Mouse (Mus musculus): Measurements from ENCODE around the gene Sell. TPM values are rescaled to one million over a fixed set of nuclear protein-coding genes. Genes with fewer than 3 reads are reported as not detected.

The Sell gene
- polyA plus RNA-seq, 1 experiment from 2014 or later = 0.26 TPM

DNA sequence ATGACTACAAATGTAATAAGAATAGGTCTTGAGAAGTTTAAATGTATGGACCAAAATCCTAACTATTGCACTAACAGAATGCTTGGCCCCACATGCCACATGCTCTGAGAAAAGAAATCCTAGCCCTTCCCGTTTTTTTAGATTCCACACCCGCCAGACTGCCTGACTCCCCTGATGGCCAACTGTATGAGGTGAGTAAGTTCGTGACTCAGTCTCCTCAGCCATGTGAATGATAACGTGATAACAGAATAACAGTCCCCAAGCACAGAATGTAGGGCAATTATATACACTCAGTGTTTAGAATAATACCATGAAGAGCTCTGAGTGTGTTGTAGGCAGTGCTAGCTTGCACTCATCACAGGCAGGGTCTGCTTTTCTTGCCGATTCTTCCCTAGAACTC, 52.5 kb downstream of the Sell start:
- Histone ChIP-seq H3K36me3 (ENCODE audit: insufficient read depth) (no peaks in the 10 kb centered on the region), H3K4me3 (ENCODE audit: low read depth, low read length) (no peak overlapping the region), H3K9ac (no peak overlapping the region), H3K9me3 (ENCODE audit: low read depth, low read length) (0 out of 2 replicates have a peak, but pooled peaks cover 3% of the 10 kb centered on the region), H3K27me3 (ENCODE audit: insufficient read depth, low read length) (no peaks in the 10 kb centered on the region), H3K27ac (ENCODE audit: low read depth) (no peak overlapping the region), H3K4me1 (ENCODE audit: insufficient read depth) (no peaks in the 10 kb centered on the region), H3K4me2 (no peak overlapping the region)
- 65% methylated on average over 5 of the region's 5 CpGs for whole genome bisulfite sequencing
- no peak for TF ChIP-seq CTCF (IDR thresholded peaks at IDR 0.05; ENCODE audit: low read depth)
- ATAC-seq (ENCODE audit: insufficient read depth) (no peak), DNase-seq (no peak)

DNA sequence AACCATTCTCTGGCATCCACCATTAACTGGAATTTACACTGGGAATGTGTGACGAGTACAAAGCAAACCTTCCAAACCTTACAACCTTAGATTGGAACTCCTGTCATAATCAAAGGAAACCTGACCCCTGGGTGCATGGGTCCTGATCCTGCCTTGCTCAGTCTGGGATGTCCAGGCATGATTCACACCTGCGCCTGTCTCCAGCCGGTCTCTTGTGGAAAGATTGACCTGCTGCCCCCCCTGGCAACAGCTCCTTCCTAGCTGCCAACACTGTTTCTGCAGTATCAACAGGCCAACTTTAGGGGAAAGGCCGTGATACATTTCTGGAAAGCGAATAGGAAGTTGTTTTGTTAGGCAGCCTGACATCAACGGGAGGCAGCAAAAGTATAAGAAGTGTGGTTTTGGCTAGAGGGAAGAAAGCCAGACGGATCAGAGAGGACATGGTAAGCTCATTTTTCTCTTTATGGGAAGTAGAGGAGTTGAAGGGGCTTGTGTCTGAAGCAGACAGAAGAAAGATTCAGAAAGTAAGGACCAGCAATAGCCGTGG, 53.2 kb downstream of the Sell start, which contains the start of gene Selp:
TSS of gene Selp (plus strand) at position 318 of the 547 bp plus-strand sequence.
- Histone ChIP-seq H3K9ac (no peak within 1 kb of the TSS), H3K36me3 (ENCODE audit: insufficient read depth) (no peaks in the 10 kb centered on the region), H3K27me3 (ENCODE audit: insufficient read depth, low read length) (no peaks in the 10 kb centered on the region), H3K27ac (ENCODE audit: low read depth) (no peak within 1 kb of the TSS), H3K9me3 (ENCODE audit: low read depth, low read length) (0 out of 2 replicates have a peak, but pooled peaks cover 3% of the 10 kb centered on the region), H3K4me2 (no peak within 1 kb of the TSS), H3K4me1 (ENCODE audit: insufficient read depth) (no peaks in the 10 kb centered on the region), H3K4me3 (ENCODE audit: low read depth, low read length) (no peak within 1 kb of the TSS)
- no peak for ATAC-seq (ENCODE audit: insufficient read depth)
- WGBS = 42% methylated on average over 8 of the region's 8 CpGs
- no peak for TF ChIP-seq CTCF (IDR thresholded peaks at IDR 0.05; ENCODE audit: low read depth)
- no peak for DNase-seq

DNA sequence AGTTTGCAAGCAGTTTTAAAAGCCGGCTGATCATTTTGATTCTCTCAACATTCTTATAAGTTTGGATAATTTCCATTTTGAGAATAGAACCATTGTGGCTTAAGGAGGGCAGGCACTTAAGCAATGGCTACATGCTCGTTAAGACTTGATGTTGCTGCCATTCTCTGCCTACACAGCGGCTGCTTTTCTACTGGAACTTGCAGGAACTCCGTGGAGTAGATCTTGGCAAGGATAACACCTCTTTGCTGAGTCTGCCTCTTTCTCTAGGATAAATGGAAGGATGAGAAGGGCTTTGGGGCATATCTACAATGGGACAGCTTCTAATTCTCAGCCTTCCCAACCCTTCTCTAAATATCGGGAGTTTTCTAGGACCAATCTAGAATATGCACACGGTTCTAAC, 53.9 kb downstream of the Sell start:
- no peak for ATAC-seq (ENCODE audit: insufficient read depth)

DNA sequence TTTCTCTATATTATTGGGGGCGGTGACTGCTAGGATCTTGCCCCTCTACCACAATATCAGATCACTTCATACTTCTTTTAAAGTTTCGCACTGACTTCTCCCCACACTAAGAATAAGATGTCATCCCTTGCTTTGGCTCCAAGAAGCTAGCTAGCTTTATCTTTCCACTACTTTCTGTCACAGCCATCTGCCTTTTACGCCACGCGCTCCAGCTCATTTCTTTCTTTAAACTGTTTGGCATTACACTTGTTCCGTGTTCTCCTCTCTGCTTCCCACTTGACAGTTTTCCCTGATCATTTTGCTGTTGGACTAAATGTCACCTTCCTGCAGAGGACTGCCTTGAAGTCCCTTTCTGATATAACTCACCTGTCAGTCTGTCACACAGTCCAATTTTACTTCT, 56.1 kb downstream of the Sell start:
- H3K27me3 ChIP-seq (ENCODE audit: insufficient read depth, low read length) = no peaks in the 10 kb centered on the region
- DNase-seq (no peak), ATAC-seq (ENCODE audit: insufficient read depth) (no peak)
- no peaks in the 10 kb centered on the region for H3K9me3 ChIP-seq (ENCODE audit: low read depth, low read length)
- no peak for TF ChIP-seq CTCF (IDR thresholded peaks at IDR 0.05; ENCODE audit: low read depth)
- 85% methylated on average over 6 of the region's 6 CpGs for WGBS
- H3K9ac ChIP-seq = no peak overlapping the region
- H3K4me3 ChIP-seq (ENCODE audit: low read depth, low read length) = no peak overlapping the region
- H3K4me2 ChIP-seq = no peak overlapping the region
- H3K36me3 ChIP-seq (ENCODE audit: insufficient read depth) = no peaks in the 10 kb centered on the region
- no peaks in the 10 kb centered on the region for H3K4me1 ChIP-seq (ENCODE audit: insufficient read depth)
- no peak overlapping the region for H3K27ac ChIP-seq (ENCODE audit: low read depth)

More for the DNA sequence above, 53.9 kb downstream of the Sell start:
- Histone ChIP-seq H3K27me3 (ENCODE audit: insufficient read depth, low read length) (no peaks in the 10 kb centered on the region), H3K9me3 (ENCODE audit: low read depth, low read length) (0 out of 2 replicates have a peak, but pooled peaks cover 3% of the 10 kb centered on the region), H3K27ac (ENCODE audit: low read depth) (no peak overlapping the region), H3K4me1 (ENCODE audit: insufficient read depth) (no peaks in the 10 kb centered on the region), H3K4me3 (ENCODE audit: low read depth, low read length) (no peak overlapping the region), H3K9ac (no peak overlapping the region), H3K4me2 (no peak overlapping the region), H3K36me3 (ENCODE audit: insufficient read depth) (no peaks in the 10 kb centered on the region)
- no peak for DNase-seq
- 76% methylated on average over 6 of the region's 6 CpGs for WGBS
- TF ChIP-seq CTCF (IDR thresholded peaks at IDR 0.05; ENCODE audit: low read depth) = no peak

GRCm38 (mm10) chr1:164119892-164120776, 58.4 kb downstream of the Sell start:
- H3K9ac ChIP-seq = no peak overlapping the region
- no peaks in the 10 kb centered on the region for H3K9me3 ChIP-seq (ENCODE audit: low read depth, low read length)
- no peak for DNase-seq
- no peaks in the 10 kb centered on the region for H3K4me1 ChIP-seq (ENCODE audit: insufficient read depth)
- no peaks in the 10 kb centered on the region for H3K36me3 ChIP-seq (ENCODE audit: insufficient read depth)
- TF ChIP-seq CTCF (IDR thresholded peaks at IDR 0.05; ENCODE audit: low read depth) = no peak
- H3K27me3 ChIP-seq (ENCODE audit: insufficient read depth, low read length) = no peaks in the 10 kb centered on the region
- WGBS = 55% methylated on average over 3 of the region's 3 CpGs
- no peak overlapping the region for H3K4me2 ChIP-seq
- no peak overlapping the region for H3K27ac ChIP-seq (ENCODE audit: low read depth)
- H3K4me3 ChIP-seq (ENCODE audit: low read depth, low read length) = no peak overlapping the region
- ATAC-seq (ENCODE audit: insufficient read depth) = no peak

- no peak overlapping the region for H3K4me3 ChIP-seq (ENCODE audit: low read depth, low read length)
- H3K27me3 ChIP-seq (ENCODE audit: insufficient read depth, low read length) = no peaks in the 10 kb centered on the region
- H3K4me2 ChIP-seq = no peak overlapping the region
- ATAC-seq (ENCODE audit: insufficient read depth) (no peak), DNase-seq (no peak)
- H3K4me1 ChIP-seq (ENCODE audit: insufficient read depth) = no peaks in the 10 kb centered on the region
- H3K36me3 ChIP-seq (ENCODE audit: insufficient read depth) = no peaks in the 10 kb centered on the region
- no peak overlapping the region for H3K9ac ChIP-seq
- TF ChIP-seq CTCF (IDR thresholded peaks at IDR 0.05; ENCODE audit: low read depth) = no peak
- WGBS = 64% methylated on average over 3 of the region's 3 CpGs
- no peaks in the 10 kb centered on the region for H3K9me3 ChIP-seq (ENCODE audit: low read depth, low read length)
- H3K27ac ChIP-seq (ENCODE audit: low read depth) = no peak overlapping the region
Measured at GRCm38 (mm10) chr1:164120777-164121158, 59.0 kb downstream of the Sell start.

DNA sequence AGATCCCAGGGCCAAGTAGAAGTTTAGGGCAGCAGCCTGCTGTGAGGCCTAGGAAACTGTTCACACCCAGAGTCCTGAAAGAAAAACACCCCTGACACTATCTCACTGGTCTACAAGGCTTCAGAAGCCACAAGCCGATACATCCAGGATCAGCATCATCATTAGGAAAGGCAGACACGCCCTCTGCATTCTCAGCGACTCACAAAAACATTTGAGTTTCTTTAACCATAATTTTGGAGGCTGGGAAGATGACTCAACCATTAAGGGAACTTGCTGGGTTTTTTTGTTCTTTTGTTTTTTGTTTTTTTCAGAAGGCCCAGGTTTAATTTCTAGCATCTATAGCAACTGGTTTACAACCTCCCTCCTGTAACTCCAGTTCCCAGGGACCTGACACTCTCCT, 62.1 kb downstream of the Sell start:
- Histone ChIP-seq H3K4me2 (no peak overlapping the region), H3K4me3 (ENCODE audit: low read depth, low read length) (no peak overlapping the region), H3K9me3 (ENCODE audit: low read depth, low read length) (no peaks in the 10 kb centered on the region), H3K36me3 (ENCODE audit: insufficient read depth) (no peaks in the 10 kb centered on the region), H3K4me1 (ENCODE audit: insufficient read depth) (no peaks in the 10 kb centered on the region), H3K27me3 (ENCODE audit: insufficient read depth, low read length) (no peaks in the 10 kb centered on the region), H3K27ac (ENCODE audit: low read depth) (no peak overlapping the region), H3K9ac (no peak overlapping the region)
- ATAC-seq (ENCODE audit: insufficient read depth) (no peak), DNase-seq (no peak)
- TF ChIP-seq CTCF (IDR thresholded peaks at IDR 0.05; ENCODE audit: low read depth) = no peak
- WGBS = 49% methylated on average over 3 of the region's 3 CpGs

Measured in lung, embryonic 14.5 days (tissue).